Mouse (Mus musculus) midbrain, embryonic 11.5 days (tissue): Measurements from ENCODE around the gene Tmprss12. TPM values are rescaled to one million over a fixed set of nuclear protein-coding genes. Genes with fewer than 3 reads are reported as not detected.
"Not testable (repeated sequence)": the region's sequence is repeated elsewhere in the genome, so short reads cannot be mapped to it uniquely, and the experiment has no call there.

Experiments
- ATAC-seq: fragments of 200-750 bp; cut with Nextera tagmentation; 2 replicates; pipeline ENCODE4 v1.8.0; 2017; ENCODE audit warnings: moderate TSS enrichment, moderate library complexity; ENCODE audit not compliant: low FRiP score
- DNase-seq: peaks from one replicate; pipeline ENCODE4 v3.0.0; 2015; ENCODE audit warnings: low spot score; ENCODE audit errors: missing footprints
- H3K27ac ChIP-seq: fragments of 300-500 bp; sonication (generic); 2 replicates; pipeline ENCODE4 v1.5.1; 2014; ENCODE audit warnings: low read depth, low read length
- H3K27me3 ChIP-seq: fragments of 300-500 bp; sonication (generic); 2 replicates; pipeline ENCODE4 v1.6.1; 2014; ENCODE audit warnings: mild to moderate bottlenecking, low read length, moderate library complexity, mixed read lengths; ENCODE audit not compliant: control insufficient read depth, insufficient read depth
- H3K36me3 ChIP-seq: fragments of 300-500 bp; sonication (generic); 2 replicates; pipeline ENCODE4 v1.6.1; 2014; ENCODE audit warnings: mild to moderate bottlenecking, low read length, moderate library complexity, mixed read lengths; ENCODE audit not compliant: control insufficient read depth, insufficient read depth
- H3K4me1 ChIP-seq: fragments of 300-500 bp; sonication (generic); 2 replicates; pipeline ENCODE4 v1.6.1; 2014; ENCODE audit warnings: low read length; ENCODE audit not compliant: control insufficient read depth, insufficient read depth
- H3K4me2 ChIP-seq: fragments of 300-500 bp; sonication (generic); 2 replicates; pipeline ENCODE4 v1.6.1; 2014; ENCODE audit warnings: mild to moderate bottlenecking, moderate library complexity
- H3K4me3 ChIP-seq: fragments of 300-500 bp; sonication (generic); 2 replicates; pipeline ENCODE4 v1.5.1; 2014; ENCODE audit warnings: low read depth, low read length
- H3K9ac ChIP-seq: fragments of 300-500 bp; sonication (generic); 2 replicates; pipeline ENCODE4 v1.6.1; 2014; ENCODE audit warnings: low read length
- H3K9me3 ChIP-seq: fragments of 300-500 bp; sonication (generic); 2 replicates; pipeline ENCODE4 v1.6.1; 2016; ENCODE audit warnings: low read length; ENCODE audit not compliant: control insufficient read depth
- WGBS: fragments of 180-500 bp; shearing (Covaris S2); extraction: QIAGEN DNeasy Blood & Tissue Kit; methylation state at CpG from one replicate; pipeline ENCODE4 v1.1.7; 2014; 5-methylcytosine and 5-hydroxymethylcytosine counted together
- polyA plus RNA-seq: library from polyadenylated mRNA; unstranded; fragments of >200 nt; fragmentation: Nextera tagmentation; extraction: Ambion mirVana; gene quantifications from 2 replicates; pipeline ENCODE4 v1.2.1, GENCODE M21; 2014

Gene Tmprss12
- polyA plus RNA-seq, 1 experiment from 2014 or later = 0.10 TPM

DNA sequence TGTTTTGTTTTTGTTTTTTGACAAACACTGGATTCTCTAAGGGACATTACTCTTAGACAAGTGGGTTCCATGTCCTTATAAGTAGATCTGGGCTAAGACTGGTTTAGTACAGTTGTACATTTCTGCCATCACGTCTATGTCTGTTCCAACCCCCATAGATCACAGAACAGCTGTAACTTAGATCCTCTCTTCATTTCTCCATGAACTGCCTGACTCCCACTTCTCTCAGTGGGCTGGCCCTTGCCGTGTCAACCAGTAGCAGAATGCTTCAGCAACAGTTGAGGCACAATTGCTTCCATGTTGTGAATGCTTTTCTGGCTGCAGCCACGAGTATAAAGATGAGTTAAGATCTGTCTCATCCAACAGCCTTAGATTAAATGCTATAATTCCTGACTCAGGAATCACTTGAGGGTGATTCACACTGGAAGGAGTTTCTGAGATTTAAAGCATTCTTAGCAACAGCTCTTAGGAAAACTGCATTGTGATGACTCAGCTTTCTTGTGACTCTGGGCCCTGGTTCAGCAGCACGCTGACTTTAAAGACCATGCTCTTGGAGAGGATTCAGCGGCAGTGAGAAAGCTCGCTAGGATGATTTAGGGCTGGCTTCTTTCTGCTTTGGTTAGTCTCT is 29.4 kb upstream of the Tmprss12 start:
- Histone ChIP-seq H3K9ac (no peak overlapping the region), H3K4me1 (no peaks in the 10 kb centered on the region), H3K27me3 (no peaks in the 10 kb centered on the region), H3K36me3 (peaks cover 27% of the 10 kb centered on the region), H3K27ac (no peak overlapping the region), H3K9me3 (no peaks in the 10 kb centered on the region), H3K4me3 (no peak overlapping the region), H3K4me2 (no peak overlapping the region)
- ATAC-seq (no peak), DNase-seq (no peak)
- WGBS = 94% methylated on average over 6 of the region's 6 CpGs

DNA sequence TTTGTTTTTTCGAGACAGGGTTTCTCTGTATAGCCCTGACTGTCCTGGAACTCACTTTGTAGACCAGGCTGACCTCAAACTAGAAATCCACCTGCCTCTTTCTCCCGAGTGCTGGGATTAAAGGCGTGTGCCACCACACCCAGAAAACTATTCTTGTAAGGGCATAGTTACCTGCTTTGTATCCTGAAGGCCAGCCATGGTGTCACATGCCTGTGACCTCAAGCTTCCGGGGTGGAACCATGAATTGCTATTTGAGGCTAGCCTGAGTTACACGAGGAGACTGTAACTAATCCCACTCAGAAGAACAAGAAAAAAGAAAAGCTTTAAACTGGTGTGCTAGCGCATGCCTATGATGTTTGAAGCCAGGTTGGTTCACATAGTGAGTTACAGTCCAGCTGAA is 24.3 kb upstream of the Tmprss12 start:
- ATAC-seq = no peak
- Histone ChIP-seq H3K27ac (no peak overlapping the region), H3K36me3 (peaks cover 28% of the 10 kb centered on the region)

DNA sequence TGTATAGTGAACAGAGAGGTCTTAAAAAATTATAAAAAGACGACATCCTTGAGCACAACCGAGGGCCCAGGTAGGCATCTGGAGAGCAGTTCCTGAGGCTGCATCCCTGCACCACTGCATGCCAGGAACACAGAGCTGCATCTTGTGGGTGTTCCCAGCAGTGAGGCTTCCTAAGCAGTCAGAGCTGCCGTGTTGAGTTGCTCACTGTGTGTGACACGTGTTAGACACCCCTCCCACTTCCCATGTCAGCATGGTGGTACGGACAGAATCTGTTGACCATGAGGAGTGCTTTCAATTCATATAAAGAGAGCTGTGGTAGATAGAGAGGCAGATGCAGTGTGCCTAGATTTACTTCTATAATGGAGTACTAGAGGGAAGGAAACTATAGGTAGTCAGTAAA is 23.3 kb upstream of the Tmprss12 start:
- peaks cover 28% of the 10 kb centered on the region for H3K36me3 ChIP-seq

More for the DNA sequence above, 24.3 kb upstream of the Tmprss12 start:
- no peak for DNase-seq
- Histone ChIP-seq H3K27me3 (no peaks in the 10 kb centered on the region), H3K4me2 (no peak overlapping the region), H3K4me1 (no peaks in the 10 kb centered on the region), H3K4me3 (no peak overlapping the region), H3K9me3 (no peaks in the 10 kb centered on the region), H3K9ac (no peak overlapping the region)
- 90% methylated on average over 6 of the region's 6 CpGs for WGBS

DNA sequence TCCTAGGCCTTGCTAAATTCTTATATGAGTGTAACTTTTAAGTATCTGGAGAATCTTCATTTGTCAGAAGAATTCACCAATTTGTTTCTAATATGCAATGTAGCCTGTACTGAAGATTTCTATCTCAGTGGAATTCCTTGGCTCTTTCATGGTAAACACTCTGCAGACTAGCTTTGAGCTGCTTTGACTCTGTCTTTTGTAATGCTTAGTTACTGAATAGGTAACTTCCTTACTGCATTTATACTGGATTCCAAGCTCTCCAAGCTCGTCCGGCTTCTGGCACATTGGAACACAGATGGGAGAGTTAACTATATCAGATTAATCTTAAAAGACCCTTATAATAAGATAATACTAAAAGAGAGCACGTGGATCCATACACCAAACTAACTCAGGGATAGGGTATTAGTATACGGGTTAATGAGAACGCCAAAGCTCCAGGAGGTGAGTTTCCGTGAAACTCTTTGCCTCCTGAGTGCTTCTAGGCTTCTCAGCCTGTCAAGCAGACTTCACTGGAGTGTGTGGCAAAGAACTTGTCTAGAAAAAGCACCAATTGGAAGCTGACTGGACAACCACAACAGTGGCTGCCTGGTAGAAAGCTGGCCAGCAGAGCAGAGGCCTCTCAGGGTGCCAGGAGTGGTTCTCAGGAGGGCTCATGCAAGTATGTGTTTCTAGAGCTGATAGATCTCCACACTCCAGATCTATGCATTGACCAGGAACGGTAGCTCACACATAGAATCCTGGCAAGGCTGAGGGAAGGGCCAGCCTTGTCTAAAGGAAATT is 21.8 kb upstream of the Tmprss12 start:
- Histone ChIP-seq H3K27ac (no peak overlapping the region), H3K4me1 (no peaks in the 10 kb centered on the region), H3K4me2 (no peak overlapping the region), H3K36me3 (peaks cover 24% of the 10 kb centered on the region), H3K9me3 (no peaks in the 10 kb centered on the region), H3K9ac (no peak overlapping the region), H3K4me3 (no peak overlapping the region), H3K27me3 (no peaks in the 10 kb centered on the region)
- ATAC-seq (no peak), DNase-seq (no peak)
- WGBS = 96% methylated on average over 7 of the region's 7 CpGs

More for the DNA sequence above, 23.3 kb upstream of the Tmprss12 start:
- Histone ChIP-seq H3K27ac (no peak overlapping the region), H3K9ac (no peak overlapping the region), H3K27me3 (no peaks in the 10 kb centered on the region), H3K4me1 (no peaks in the 10 kb centered on the region), H3K4me2 (no peak overlapping the region), H3K4me3 (no peak overlapping the region), H3K9me3 (no peaks in the 10 kb centered on the region)
- no peak for ATAC-seq
- no peak for DNase-seq
- WGBS = 93% methylated on average over 5 of the region's 5 CpGs

DNA sequence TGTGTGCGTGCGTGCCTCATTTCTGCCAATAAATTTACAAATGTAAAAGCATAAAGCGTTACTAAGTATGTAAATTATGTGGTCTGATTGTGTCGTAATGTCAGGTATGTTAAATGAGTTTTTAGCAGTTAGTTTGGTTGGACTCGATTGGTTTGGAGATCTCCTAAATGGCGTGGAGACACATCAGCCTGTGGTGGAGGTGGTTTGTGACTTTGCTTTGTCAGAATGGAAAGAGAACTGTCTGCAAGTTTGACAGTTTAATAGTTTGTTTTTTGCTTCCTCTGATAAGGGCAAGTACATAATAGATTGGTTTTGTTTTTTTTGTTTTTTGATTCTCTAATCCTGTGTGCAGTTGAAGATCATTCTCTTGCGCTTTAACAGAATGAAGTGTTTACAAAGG is 20.3 kb upstream of the Tmprss12 start:
- WGBS = 96% methylated on average over 6 of the region's 7 CpGs
- not testable (repeated sequence) for H3K4me1 ChIP-seq, H3K4me2 ChIP-seq, H3K9ac ChIP-seq, H3K27me3 ChIP-seq, H3K4me3 ChIP-seq, H3K27ac ChIP-seq, ATAC-seq, DNase-seq, H3K9me3 ChIP-seq
- peaks cover 12% of the 10 kb centered on the region for H3K36me3 ChIP-seq

DNA sequence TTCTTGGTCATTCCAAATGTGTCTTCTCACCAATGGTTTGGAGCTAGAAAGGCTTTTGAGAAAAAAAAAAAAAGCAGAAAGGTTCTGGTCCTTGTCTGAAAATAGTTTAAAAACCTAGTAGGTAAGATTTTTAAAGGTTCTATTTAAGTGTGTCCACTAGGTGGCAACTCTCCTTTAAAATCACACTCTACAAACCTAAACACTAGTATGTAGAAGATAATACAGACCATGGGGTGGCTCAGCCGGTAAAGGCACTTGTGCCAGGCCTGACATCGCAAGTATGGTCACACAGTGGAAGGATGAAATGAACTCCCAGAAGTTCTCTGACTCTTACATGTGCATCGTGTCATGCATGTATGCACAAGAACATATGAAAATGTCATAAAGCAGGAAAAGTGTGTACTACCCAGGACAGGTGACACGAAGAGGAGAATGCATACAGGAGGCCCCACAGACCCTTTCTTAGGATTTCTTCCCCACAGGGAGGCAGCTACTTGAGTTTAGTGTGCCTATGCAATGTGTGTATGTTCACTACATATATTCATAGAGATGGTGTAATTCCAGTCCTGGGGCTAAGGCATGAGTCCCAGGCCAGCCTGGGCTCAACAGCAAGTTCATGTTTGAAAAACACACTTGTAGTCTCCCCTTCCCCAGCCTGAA is 17.3 kb upstream of the Tmprss12 start:
- Histone ChIP-seq H3K4me2 (no peak overlapping the region), H3K9ac (no peak overlapping the region), H3K4me3 (no peak overlapping the region), H3K9me3 (no peaks in the 10 kb centered on the region), H3K4me1 (no peaks in the 10 kb centered on the region), H3K27ac (no peak overlapping the region), H3K36me3 (peaks cover 5% of the 10 kb centered on the region; the same call in 1 of the 2 replicates), H3K27me3 (no peaks in the 10 kb centered on the region)
- 20% methylated on average over 4 of the region's 4 CpGs for WGBS
- ATAC-seq (no peak), DNase-seq (peak; percentile 84)

GRCm38 (mm10) chr15:100265586-100266325 is 14.9 kb upstream of the Tmprss12 start:
- H3K27ac ChIP-seq = no peak overlapping the region
- ATAC-seq (no peak), DNase-seq (no peak)
- H3K4me2 ChIP-seq = no peak overlapping the region
- H3K4me3 ChIP-seq = no peak overlapping the region
- H3K4me1 ChIP-seq = no peaks in the 10 kb centered on the region
- H3K9ac ChIP-seq = no peak overlapping the region
- no peaks in the 10 kb centered on the region for H3K9me3 ChIP-seq
- WGBS = 80% methylated on average over 4 of the region's 5 CpGs
- H3K27me3 ChIP-seq = no peaks in the 10 kb centered on the region
- no peaks in the 10 kb centered on the region for H3K36me3 ChIP-seq

DNA sequence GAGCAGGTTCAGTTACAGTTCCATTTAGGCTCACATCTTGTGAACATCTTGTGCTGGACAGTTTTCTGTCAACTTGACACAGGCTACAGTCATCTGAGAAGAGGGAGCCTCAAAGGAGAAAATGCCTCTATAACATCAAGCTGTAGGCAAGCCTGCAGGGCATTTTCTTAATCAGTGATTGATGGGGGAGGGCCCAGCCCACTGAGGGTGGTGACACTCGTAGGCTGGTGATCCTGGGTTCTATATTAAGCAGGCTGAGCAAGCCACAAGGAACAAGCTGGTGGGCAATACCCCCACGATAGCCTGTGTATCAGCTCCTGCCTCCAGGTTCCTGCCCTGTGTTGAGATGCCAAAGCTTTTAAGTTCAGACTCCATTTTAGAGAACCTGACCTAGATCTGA is 11.7 kb upstream of the Tmprss12 start:
- H3K4me1 ChIP-seq = no peaks in the 10 kb centered on the region
- no peak for ATAC-seq
- H3K4me2 ChIP-seq = no peak overlapping the region
- H3K9me3 ChIP-seq = no peaks in the 10 kb centered on the region
- no peak overlapping the region for H3K4me3 ChIP-seq
- no peaks in the 10 kb centered on the region for H3K36me3 ChIP-seq
- no peak overlapping the region for H3K27ac ChIP-seq
- H3K9ac ChIP-seq = no peak overlapping the region
- WGBS = 76% methylated on average over 2 of the region's 2 CpGs
- H3K27me3 ChIP-seq = no peaks in the 10 kb centered on the region
- DNase-seq = no peak
